Mouse (Mus musculus) brain, embryonic 18.5 days (tissue): Measurements from ENCODE around the gene Fam117b.

Source experiments
- DNase-seq: peaks from one replicate; pipeline ENCODE4 v3.0.0-alpha.2; 2012; ENCODE audit warnings: low read depth, low spot score

Fam117b gene

GRCm38 (mm10) chr1:59913195-59913868, 526 bp downstream of the Fam117b start:
- DNase-seq, result no peak

GRCm38 (mm10) chr1:59913869-59914225, 1.0 kb downstream of the Fam117b start:
- DNase-seq, result no peak

- DNase-seq, result no peak
Measured at GRCm38 (mm10) chr1:59914799-59915198, 2.0 kb downstream of the Fam117b start.

GRCm38 (mm10) chr1:59915843-59916610, 3.2 kb downstream of the Fam117b start:
- DNase-seq, result no peak

- DNase-seq, result no peak
Measured at GRCm38 (mm10) chr1:59917401-59917800, 4.6 kb downstream of the Fam117b start.

GRCm38 (mm10) chr1:59918075-59918474, 5.3 kb downstream of the Fam117b start:
- DNase-seq, result no peak

- DNase-seq, result no peak
Measured at GRCm38 (mm10) chr1:59923201-59923600, 10.4 kb downstream of the Fam117b start.

- no peak for DNase-seq
Measured at GRCm38 (mm10) chr1:59923673-59924072, 10.9 kb downstream of the Fam117b start.

- DNase-seq, result no peak
Measured at GRCm38 (mm10) chr1:59924411-59924810, 11.6 kb downstream of the Fam117b start.

GRCm38 (mm10) chr1:59926021-59926672, 13.3 kb downstream of the Fam117b start:
- no peak for DNase-seq

- no peak for DNase-seq
Measured at GRCm38 (mm10) chr1:59927131-59927680, 14.4 kb downstream of the Fam117b start.

GRCm38 (mm10) chr1:59930926-59931325, 18.1 kb downstream of the Fam117b start:
- DNase-seq, result no peak

GRCm38 (mm10) chr1:59932991-59933390, 20.2 kb downstream of the Fam117b start:
- no peak for DNase-seq

GRCm38 (mm10) chr1:59941063-59941462, 28.3 kb downstream of the Fam117b start:
- DNase-seq, result no peak

- no peak for DNase-seq
Measured at GRCm38 (mm10) chr1:59942057-59942790, 29.4 kb downstream of the Fam117b start.

- DNase-seq, result no peak
Measured at GRCm38 (mm10) chr1:59943825-59944224, 31.0 kb downstream of the Fam117b start.

GRCm38 (mm10) chr1:59945969-59946368, 33.2 kb downstream of the Fam117b start:
- no peak for DNase-seq

- no peak for DNase-seq
Measured at GRCm38 (mm10) chr1:59947509-59947908, 34.7 kb downstream of the Fam117b start.

GRCm38 (mm10) chr1:59957206-59957605, 44.4 kb downstream of the Fam117b start:
- no peak for DNase-seq

- DNase-seq, result no peak
Measured at GRCm38 (mm10) chr1:59959941-59960340, 47.1 kb downstream of the Fam117b start.

GRCm38 (mm10) chr1:59966171-59966785, 53.5 kb downstream of the Fam117b start:
- no peak for DNase-seq
